ENCODE assay signal across 8 mouse cellular contexts in genomic region chr9:65140936-65141305, GRCm38 (mm10). TPM values are rescaled to one million over a fixed set of nuclear protein-coding genes. Genes with fewer than 3 reads are reported as not detected.
DNase-seq lines count a peak whose midpoint lies in the region; ATAC-seq lines count a peak whose summit lies in the region.

Igdcc3 (plus strand) TSS chr9:65141189.

- ATAC-seq in hindbrain, embryonic 11.5 days (ENCODE audit: low FRiP score): peak; percentile 81
- ATAC-seq in liver, embryonic 13.5 days (ENCODE audit: low read depth): no peak; the same call in 1 of the 2 replicates

- peak within 1 kb of the TSS; percentile 78 for H3K4me2 ChIP-seq in hindbrain, embryonic 11.5 days (replicated peaks; ENCODE audit: low read depth, low read length)
- peak within 1 kb of the TSS; percentile 76 for H3K4me2 ChIP-seq in liver, embryonic 13.5 days

- H3K4me3 ChIP-seq in embryonic facial prominence, embryonic 10.5 days: peak within 1 kb of the TSS; percentile 94
- H3K4me3 ChIP-seq in hindbrain, embryonic 11.5 days (ENCODE audit: low read depth, low read length): peak within 1 kb of the TSS; percentile 100
- peak within 1 kb of the TSS; percentile 60 for H3K4me3 ChIP-seq in liver, embryonic 13.5 days (replicated peaks)

- peaks cover 35% of the 10 kb centered on the region for H3K36me3 ChIP-seq in embryonic facial prominence, embryonic 10.5 days (replicated peaks)
- H3K36me3 ChIP-seq in hindbrain, embryonic 11.5 days (ENCODE audit: control insufficient read depth, insufficient read depth, low read length): no peaks in the 10 kb centered on the region
- H3K36me3 ChIP-seq in liver, embryonic 13.5 days: no peaks in the 10 kb centered on the region

- WGBS in embryonic facial prominence, embryonic 10.5 days: under 1% methylated on average over 43 of the region's 48 CpGs
- 0% methylated on average over 39 of the region's 48 CpGs for WGBS in hindbrain, embryonic 11.5 days
- WGBS in liver, embryonic 13.5 days (ENCODE audit: insufficient replicate concordance): under 1% methylated on average over 31 of the region's 48 CpGs

- H3K4me1 ChIP-seq in embryonic facial prominence, embryonic 10.5 days: peaks cover 72% of the 10 kb centered on the region
- peaks cover 16% of the 10 kb centered on the region for H3K4me1 ChIP-seq in hindbrain, embryonic 11.5 days (replicated peaks; ENCODE audit: control insufficient read depth, insufficient read depth, low read length)
- peaks cover 17% of the 10 kb centered on the region for H3K4me1 ChIP-seq in liver, embryonic 13.5 days (replicated peaks)

- peak within 1 kb of the TSS; percentile 98 for H3K27ac ChIP-seq in embryonic facial prominence, embryonic 10.5 days (replicated peaks)
- H3K27ac ChIP-seq in hindbrain, embryonic 11.5 days (ENCODE audit: low read depth, low read length): peak within 1 kb of the TSS; percentile 98
- H3K27ac ChIP-seq in liver, embryonic 13.5 days: no peak within 1 kb of the TSS

- H3K9ac ChIP-seq in hindbrain, embryonic 11.5 days (ENCODE audit: low read depth, low read length): peak within 1 kb of the TSS; percentile 99
- peak within 1 kb of the TSS; percentile 56 for H3K9ac ChIP-seq in liver, embryonic 13.5 days

- peaks cover 9% of the 10 kb centered on the region; the same call in 1 of the 2 replicates for H3K27me3 ChIP-seq in embryonic facial prominence, embryonic 10.5 days (replicated peaks; ENCODE audit: low read depth, poor library complexity, severe bottlenecking)
- H3K27me3 ChIP-seq in hindbrain, embryonic 11.5 days (ENCODE audit: control insufficient read depth, insufficient read depth, low read length): no peaks in the 10 kb centered on the region
- peaks cover 85% of the 10 kb centered on the region for H3K27me3 ChIP-seq in liver, embryonic 13.5 days

- H3K9me3 ChIP-seq in embryonic facial prominence, embryonic 10.5 days: no peaks in the 10 kb centered on the region
- H3K9me3 ChIP-seq in hindbrain, embryonic 11.5 days (ENCODE audit: control insufficient read depth, low read length): no peaks in the 10 kb centered on the region
- no peaks in the 10 kb centered on the region for H3K9me3 ChIP-seq in liver, embryonic 13.5 days (replicated peaks)

- DNase-seq in heart, adult 18-20 months: peak; percentile 12 to 26
- no peak for DNase-seq in heart, adult 9 months (ENCODE audit: low spot score in 2 of 2)
- DNase-seq in ES-CJ7 (ENCODE audit: low read depth, low spot score): peak; percentile 72
- DNase-seq in embryonic facial prominence, embryonic 10.5 days (ENCODE audit: low spot score): peak; percentile 92
- peak; percentile 89 for DNase-seq in hindbrain, embryonic 11.5 days (ENCODE audit: low spot score)
- no peak for DNase-seq in liver, embryonic 13.5 days
- DNase-seq in retina, embryonic 14.5 days (ENCODE audit: low spot score): peak; percentile 82
- no peak for DNase-seq in adipocyte (ENCODE audit: low spot score)

RNA-seq across cellular contexts. Expression of gene Igdcc3, which starts in this region (rescaled TPM):
- total RNA-seq in heart, adult 18-20 months (2021): under 1 TPM; 0.15 to 0.18 TPM
- 167 and 281 TPM in 2 replicates for polyA plus RNA-seq in embryonic facial prominence, embryonic 10.5 days (2016; fragmentation: Nextera tagmentation; extraction: Ambion mirVana)
- polyA plus RNA-seq in hindbrain, embryonic 11.5 days (2014; fragmentation: Nextera tagmentation; extraction: Ambion mirVana): 46.0 and 49.6 TPM in 2 replicates
- 0.15 TPM in 2 replicates for polyA plus RNA-seq in liver, embryonic 13.5 days (2015; fragmentation: Nextera tagmentation; extraction: Ambion mirVana)

Comparison
In these comparisons a context has a peak if more than half of its experiments do, and no peak if none do; other contexts are left out.
1. RNA of gene Igdcc3 (polyA plus RNA-seq): 167 to 281 TPM in embryonic facial prominence, embryonic 10.5 days and 46.0 to 49.6 TPM in hindbrain, embryonic 11.5 days; 0.15 TPM in liver, embryonic 13.5 days; every median in the first group is over 10 times any median in the second.
2. Peak in DNase-seq in heart, adult 18-20 months; RNA of the gene not detected or under 1 TPM.
3. DNase-seq: peak in ES-CJ7 (single experiment), embryonic facial prominence, embryonic 10.5 days (single experiment), hindbrain, embryonic 11.5 days (single experiment) and retina, embryonic 14.5 days (single experiment); none in heart, adult 9 months (0 of 2), liver, embryonic 13.5 days (single experiment) and adipocyte (single experiment).
4. Peak in every context shown above with its lines, with median percentiles within 50 percentile points of each other: H3K4me3 ChIP-seq.